Mouse (Mus musculus): ENCODE measurements at regions not wholly inside any gene's neighbourhood (a gene's known extent, or its start where the extent isn't known, plus 50 kb on each side); places are given as distances from the start of the nearest gene placed in this dataset.

- Histone ChIP-seq H3K4me2 (ENCODE audit: low read depth) (no peak overlapping the region), H3K4me1 (ENCODE audit: control insufficient read depth, insufficient read depth, low read length) (no peaks in the 10 kb centered on the region), H3K36me3 (ENCODE audit: control insufficient read depth, insufficient read depth, low read length) (no peaks in the 10 kb centered on the region), H3K9me3 (ENCODE audit: control insufficient read depth, low read length) (no peaks in the 10 kb centered on the region), H3K27ac (ENCODE audit: low read depth, low read length) (no peak overlapping the region), H3K4me3 (ENCODE audit: low read depth, low read length) (no peak overlapping the region), H3K27me3 (ENCODE audit: control insufficient read depth, insufficient read depth, low read length) (no peaks in the 10 kb centered on the region), H3K9ac (ENCODE audit: low read length) (no peak overlapping the region)
- DNase-seq (ENCODE audit: low spot score) (no peak), ATAC-seq (ENCODE audit: insufficient read depth, low FRiP score, low TSS enrichment) (no peak)
- WGBS = 95% methylated on average over 1 of the region's 1 CpGs
Measured at GRCm38 (mm10) chr8:67317371-67317770, 206.3 kb upstream of the Nat3 start.

GRCm38 (mm10) chr8:67318675-67319074, 205.0 kb upstream of the Nat3 start:
- H3K36me3 ChIP-seq (ENCODE audit: control insufficient read depth, insufficient read depth, low read length) = no peaks in the 10 kb centered on the region
- H3K27ac ChIP-seq (ENCODE audit: low read depth, low read length) = no peak overlapping the region
- DNase-seq (ENCODE audit: low spot score) = no peak
- no peak overlapping the region for H3K4me3 ChIP-seq (ENCODE audit: low read depth, low read length)
- WGBS = 89% methylated on average over 10 of the region's 10 CpGs
- H3K9ac ChIP-seq (ENCODE audit: low read length) = no peak overlapping the region
- H3K4me1 ChIP-seq (ENCODE audit: control insufficient read depth, insufficient read depth, low read length) = no peaks in the 10 kb centered on the region
- no peaks in the 10 kb centered on the region for H3K27me3 ChIP-seq (ENCODE audit: control insufficient read depth, insufficient read depth, low read length)
- H3K4me2 ChIP-seq (ENCODE audit: low read depth) = no peak overlapping the region
- ATAC-seq (ENCODE audit: insufficient read depth, low FRiP score, low TSS enrichment) = no peak
- H3K9me3 ChIP-seq (ENCODE audit: control insufficient read depth, low read length) = no peaks in the 10 kb centered on the region

GRCm38 (mm10) chr8:67320535-67320934, 203.1 kb upstream of the Nat3 start:
- no peak overlapping the region for H3K4me2 ChIP-seq (ENCODE audit: low read depth)
- H3K27ac ChIP-seq (ENCODE audit: low read depth, low read length) = no peak overlapping the region
- ATAC-seq (ENCODE audit: insufficient read depth, low FRiP score, low TSS enrichment) (no peak), DNase-seq (ENCODE audit: low spot score) (no peak)
- H3K9ac ChIP-seq (ENCODE audit: low read length) = no peak overlapping the region
- no peak overlapping the region for H3K4me3 ChIP-seq (ENCODE audit: low read depth, low read length)
- no peaks in the 10 kb centered on the region for H3K36me3 ChIP-seq (ENCODE audit: control insufficient read depth, insufficient read depth, low read length)
- no peaks in the 10 kb centered on the region for H3K4me1 ChIP-seq (ENCODE audit: control insufficient read depth, insufficient read depth, low read length)
- H3K27me3 ChIP-seq (ENCODE audit: control insufficient read depth, insufficient read depth, low read length) = no peaks in the 10 kb centered on the region
- 91% methylated on average over 2 of the region's 2 CpGs for WGBS
- no peaks in the 10 kb centered on the region for H3K9me3 ChIP-seq (ENCODE audit: control insufficient read depth, low read length)

- no peak for DNase-seq (ENCODE audit: low spot score)
- H3K4me2 ChIP-seq (ENCODE audit: low read depth) = no peak overlapping the region
- no peaks in the 10 kb centered on the region for H3K36me3 ChIP-seq (ENCODE audit: control insufficient read depth, insufficient read depth, low read length)
- no peaks in the 10 kb centered on the region for H3K27me3 ChIP-seq (ENCODE audit: control insufficient read depth, insufficient read depth, low read length)
- H3K4me1 ChIP-seq (ENCODE audit: control insufficient read depth, insufficient read depth, low read length) = no peaks in the 10 kb centered on the region
- H3K4me3 ChIP-seq (ENCODE audit: low read depth, low read length) = no peak overlapping the region
- ATAC-seq (ENCODE audit: insufficient read depth, low FRiP score, low TSS enrichment) = no peak
- 80% methylated on average over 2 of the region's 2 CpGs for WGBS
- H3K27ac ChIP-seq (ENCODE audit: low read depth, low read length) = no peak overlapping the region
- no peaks in the 10 kb centered on the region for H3K9me3 ChIP-seq (ENCODE audit: control insufficient read depth, low read length)
- H3K9ac ChIP-seq (ENCODE audit: low read length) = no peak overlapping the region
Measured at GRCm38 (mm10) chr8:67328439-67328838, 195.2 kb upstream of the Nat3 start.

- H3K9ac ChIP-seq (ENCODE audit: low read length) = no peak overlapping the region
- H3K36me3 ChIP-seq (ENCODE audit: control insufficient read depth, insufficient read depth, low read length) = no peaks in the 10 kb centered on the region
- H3K4me3 ChIP-seq (ENCODE audit: low read depth, low read length) = no peak overlapping the region
- H3K4me1 ChIP-seq (ENCODE audit: control insufficient read depth, insufficient read depth, low read length) = no peaks in the 10 kb centered on the region
- H3K9me3 ChIP-seq (ENCODE audit: control insufficient read depth, low read length) = no peaks in the 10 kb centered on the region
- DNase-seq (ENCODE audit: low spot score) (no peak), ATAC-seq (ENCODE audit: insufficient read depth, low FRiP score, low TSS enrichment) (no peak)
- no peak overlapping the region for H3K4me2 ChIP-seq (ENCODE audit: low read depth)
- no peak overlapping the region for H3K27ac ChIP-seq (ENCODE audit: low read depth, low read length)
- H3K27me3 ChIP-seq (ENCODE audit: control insufficient read depth, insufficient read depth, low read length) = no peaks in the 10 kb centered on the region
- WGBS = 92% methylated on average over 1 of the region's 1 CpGs
Measured at GRCm38 (mm10) chr8:67377061-67377460, 146.6 kb upstream of the Nat3 start.

GRCm38 (mm10) chr8:67405947-67406346, 117.7 kb upstream of the Nat3 start:
- Histone ChIP-seq H3K4me2 (ENCODE audit: low read depth) (no peak overlapping the region), H3K9ac (ENCODE audit: low read length) (no peak overlapping the region), H3K4me3 (ENCODE audit: low read depth, low read length) (no peak overlapping the region), H3K4me1 (ENCODE audit: control insufficient read depth, insufficient read depth, low read length) (no peaks in the 10 kb centered on the region), H3K36me3 (ENCODE audit: control insufficient read depth, insufficient read depth, low read length) (no peaks in the 10 kb centered on the region), H3K27me3 (ENCODE audit: control insufficient read depth, insufficient read depth, low read length) (no peaks in the 10 kb centered on the region), H3K27ac (ENCODE audit: low read depth, low read length) (no peak overlapping the region), H3K9me3 (ENCODE audit: control insufficient read depth, low read length) (no peaks in the 10 kb centered on the region)
- WGBS = 52% methylated on average over 10 of the region's 10 CpGs
- DNase-seq (ENCODE audit: low spot score) = peak; percentile 36
- ATAC-seq (ENCODE audit: insufficient read depth, low FRiP score, low TSS enrichment) = peak; percentile 67; the same call in 1 of the 2 replicates

GRCm38 (mm10) chr8:67414826-67415225, 108.8 kb upstream of the Nat3 start:
- H3K9me3 ChIP-seq (ENCODE audit: control insufficient read depth, low read length) = no peaks in the 10 kb centered on the region
- H3K27ac ChIP-seq (ENCODE audit: low read depth, low read length) = no peak overlapping the region
- DNase-seq (ENCODE audit: low spot score) (no peak), ATAC-seq (ENCODE audit: insufficient read depth, low FRiP score, low TSS enrichment) (no peak)
- H3K4me3 ChIP-seq (ENCODE audit: low read depth, low read length) = no peak overlapping the region
- H3K36me3 ChIP-seq (ENCODE audit: control insufficient read depth, insufficient read depth, low read length) = no peaks in the 10 kb centered on the region
- no peak overlapping the region for H3K4me2 ChIP-seq (ENCODE audit: low read depth)
- H3K9ac ChIP-seq (ENCODE audit: low read length) = no peak overlapping the region
- H3K4me1 ChIP-seq (ENCODE audit: control insufficient read depth, insufficient read depth, low read length) = no peaks in the 10 kb centered on the region
- H3K27me3 ChIP-seq (ENCODE audit: control insufficient read depth, insufficient read depth, low read length) = no peaks in the 10 kb centered on the region

- H3K27me3 ChIP-seq (ENCODE audit: control insufficient read depth, insufficient read depth, low read length) = no peaks in the 10 kb centered on the region
- no peak overlapping the region for H3K4me3 ChIP-seq (ENCODE audit: low read depth, low read length)
- H3K9ac ChIP-seq (ENCODE audit: low read length) = no peak overlapping the region
- no peak for DNase-seq (ENCODE audit: low spot score)
- H3K9me3 ChIP-seq (ENCODE audit: control insufficient read depth, low read length) = no peaks in the 10 kb centered on the region
- H3K4me1 ChIP-seq (ENCODE audit: control insufficient read depth, insufficient read depth, low read length) = no peaks in the 10 kb centered on the region
- no peak for ATAC-seq (ENCODE audit: insufficient read depth, low FRiP score, low TSS enrichment)
- H3K4me2 ChIP-seq (ENCODE audit: low read depth) = no peak overlapping the region
- H3K27ac ChIP-seq (ENCODE audit: low read depth, low read length) = no peak overlapping the region
- no peaks in the 10 kb centered on the region for H3K36me3 ChIP-seq (ENCODE audit: control insufficient read depth, insufficient read depth, low read length)
- 82% methylated on average over 2 of the region's 2 CpGs for WGBS
Measured at GRCm38 (mm10) chr8:67422521-67422920, 101.1 kb upstream of the Nat3 start.

All from neural tube, embryonic 11.5 days (tissue).